Mouse (Mus musculus) embryonic facial prominence, embryonic 11.5 days (tissue): ENCODE results near the gene Mlxip. TPM values are rescaled to one million over a fixed set of nuclear protein-coding genes. Genes with fewer than 3 reads are reported as not detected.

ENCODE experiments used
- ATAC-seq: fragments of 200-750 bp; cut with Nextera tagmentation; replicated peaks from 2 replicates; pipeline ENCODE4 v1.8.0; 2017; ENCODE audit warnings: low read depth; ENCODE audit not compliant: insufficient number of reproducible peaks, low FRiP score, low TSS enrichment
- DNase-seq: peaks from one replicate; pipeline ENCODE4 v3.0.0-alpha.2; 2015; ENCODE audit warnings: low spot score
- H3K27ac ChIP-seq: fragments of 300-500 bp; sonication (generic); replicated peaks from 2 replicates; pipeline ENCODE4 v1.5.1; 2014; ENCODE audit warnings: mild to moderate bottlenecking, low read depth, low read length, control low read depth
- H3K27me3 ChIP-seq: fragments of 300-500 bp; sonication (generic); 2 replicates; pipeline ENCODE4 v1.6.1; 2014; ENCODE audit warnings: mild to moderate bottlenecking, low read length, moderate library complexity, mixed read lengths; ENCODE audit not compliant: control insufficient read depth, insufficient read depth
- H3K36me3 ChIP-seq: fragments of 300-500 bp; sonication (generic); replicated peaks from 2 replicates; pipeline ENCODE4 v1.6.1; 2014; ENCODE audit warnings: low read depth, mild to moderate bottlenecking, low read length, moderate library complexity, mixed read lengths; ENCODE audit not compliant: control insufficient read depth, insufficient read depth
- H3K4me1 ChIP-seq: fragments of 300-500 bp; sonication (generic); 2 replicates; pipeline ENCODE4 v1.6.1; 2014; ENCODE audit warnings: low read length, mixed read lengths; ENCODE audit not compliant: control insufficient read depth, insufficient read depth
- H3K4me2 ChIP-seq: fragments of 300-500 bp; sonication (generic); 2 replicates; pipeline ENCODE4 v1.6.1; 2014; ENCODE audit warnings: low read depth, mild to moderate bottlenecking, control low read depth, low read length, moderate library complexity
- H3K4me3 ChIP-seq: fragments of 300-500 bp; sonication (generic); 2 replicates; pipeline ENCODE4 v1.5.1; 2014; ENCODE audit warnings: low read depth, low read length, control low read depth
- H3K9ac ChIP-seq: fragments of 300-500 bp; sonication (generic); replicated peaks from 2 replicates; pipeline ENCODE4 v1.6.1; 2014; ENCODE audit warnings: mild to moderate bottlenecking, control low read depth, low read length
- H3K9me3 ChIP-seq: fragments of 300-500 bp; sonication (generic); replicated peaks from 2 replicates; pipeline ENCODE4 v1.6.1; 2016; ENCODE audit warnings: mild to moderate bottlenecking, low read length, inconsistent platforms, mixed read lengths; ENCODE audit not compliant: control insufficient read depth
- WGBS: fragments of 180-500 bp; shearing (Covaris S2); extraction: QIAGEN DNeasy Blood & Tissue Kit; methylation state at CpG from one replicate; pipeline ENCODE4 v1.1.7; 2014; 5-methylcytosine and 5-hydroxymethylcytosine counted together
- polyA plus RNA-seq: library from polyadenylated mRNA; unstranded; fragments of >200 nt; fragmentation: Nextera tagmentation; extraction: Ambion mirVana; gene quantifications from 2 replicates; pipeline ENCODE4 v1.2.1, GENCODE M21; 2014

Gene Mlxip
- polyA plus RNA-seq, 1 experiment from 2014 or later: 14.0 TPM

GRCm38 (mm10) chr5:123390536-123391441 lies 3.8 kb upstream of the Mlxip start:
- peak overlapping the region; percentile 27 for H3K4me3 ChIP-seq
- ATAC-seq (no peak), DNase-seq (no peak)
- H3K27ac ChIP-seq: no peak overlapping the region
- H3K9ac ChIP-seq: peak overlapping the region; percentile 46; the same call in 1 of the 2 replicates
- no peaks in the 10 kb centered on the region for H3K4me1 ChIP-seq
- 3% methylated on average over 16 of the region's 17 CpGs for WGBS
- H3K9me3 ChIP-seq: no peaks in the 10 kb centered on the region
- peak overlapping the region; percentile 36 for H3K4me2 ChIP-seq
- H3K27me3 ChIP-seq: no peaks in the 10 kb centered on the region
- no peaks in the 10 kb centered on the region for H3K36me3 ChIP-seq

GRCm38 (mm10) chr5:123391442-123391809 lies 3.2 kb upstream of the Mlxip start:
- no peak for ATAC-seq
- peak overlapping the region; percentile 27 for H3K4me3 ChIP-seq
- H3K36me3 ChIP-seq: no peaks in the 10 kb centered on the region
- H3K9me3 ChIP-seq: no peaks in the 10 kb centered on the region
- H3K9ac ChIP-seq: peak overlapping the region; percentile 46; the same call in 1 of the 2 replicates
- 5% methylated on average over 5 of the region's 5 CpGs for WGBS
- peak; percentile 76 for DNase-seq
- no peaks in the 10 kb centered on the region for H3K4me1 ChIP-seq
- no peaks in the 10 kb centered on the region for H3K27me3 ChIP-seq
- H3K27ac ChIP-seq: no peak overlapping the region
- peak overlapping the region; percentile 36 for H3K4me2 ChIP-seq

- Histone ChIP-seq H3K27ac (no peak overlapping the region), H3K4me1 (no peaks in the 10 kb centered on the region; the same call in 1 of the 2 replicates), H3K9ac (peak overlapping the region; percentile 51), H3K9me3 (no peaks in the 10 kb centered on the region), H3K27me3 (no peaks in the 10 kb centered on the region), H3K4me3 (peak overlapping the region; percentile 86), H3K36me3 (no peaks in the 10 kb centered on the region), H3K4me2 (peak overlapping the region; percentile 62)
- peak; percentile 1; the same call in 1 of the 2 replicates for ATAC-seq
- WGBS: 30% methylated on average over 5 of the region's 5 CpGs
- DNase-seq: no peak
Observed at GRCm38 (mm10) chr5:123393786-123394302, 754 bp upstream of the Mlxip start.

- no peaks in the 10 kb centered on the region; the same call in 1 of the 2 replicates for H3K4me1 ChIP-seq
- peak overlapping the region; percentile 86 for H3K4me3 ChIP-seq
- peak overlapping the region; percentile 78 for H3K4me2 ChIP-seq
- WGBS: under 1% methylated on average over 65 of the region's 65 CpGs
- peak overlapping the region; percentile 90 for H3K9ac ChIP-seq
- no peaks in the 10 kb centered on the region for H3K36me3 ChIP-seq
- ATAC-seq (peak; percentile 37), DNase-seq (no peak)
- peak overlapping the region; percentile 59; the same call in 1 of the 2 replicates for H3K27ac ChIP-seq
- H3K9me3 ChIP-seq: no peaks in the 10 kb centered on the region
- H3K27me3 ChIP-seq: no peaks in the 10 kb centered on the region
Observed at GRCm38 (mm10) chr5:123394957-123395881, 621 bp downstream of the Mlxip start.

- ATAC-seq (no peak), DNase-seq (no peak)
- H3K4me1 ChIP-seq: no peaks in the 10 kb centered on the region; the same call in 1 of the 2 replicates
- no peaks in the 10 kb centered on the region for H3K27me3 ChIP-seq
- H3K9me3 ChIP-seq: no peaks in the 10 kb centered on the region
- H3K36me3 ChIP-seq: no peaks in the 10 kb centered on the region
- H3K4me3 ChIP-seq: peak overlapping the region; percentile 16; the same call in 1 of the 2 replicates
- peak overlapping the region; percentile 32 for H3K4me2 ChIP-seq
- WGBS: 69% methylated on average over 8 of the region's 8 CpGs
- H3K27ac ChIP-seq: no peak overlapping the region
- H3K9ac ChIP-seq: no peak overlapping the region
Observed at GRCm38 (mm10) chr5:123396901-123397464, 2.4 kb downstream of the Mlxip start.

GRCm38 (mm10) chr5:123397786-123398185 lies 3.2 kb downstream of the Mlxip start:
- DNase-seq: no peak
- 71% methylated on average over 11 of the region's 11 CpGs for WGBS
- Histone ChIP-seq H3K4me1 (no peaks in the 10 kb centered on the region; the same call in 1 of the 2 replicates), H3K9ac (no peak overlapping the region; the same call in 1 of the 2 replicates), H3K4me2 (no peak overlapping the region), H3K9me3 (no peaks in the 10 kb centered on the region), H3K27ac (no peak overlapping the region), H3K36me3 (no peaks in the 10 kb centered on the region), H3K27me3 (no peaks in the 10 kb centered on the region), H3K4me3 (no peak overlapping the region)
- ATAC-seq: no peak

- no peak overlapping the region for H3K27ac ChIP-seq
- no peak overlapping the region for H3K4me3 ChIP-seq
- H3K4me2 ChIP-seq: no peak overlapping the region
- H3K9me3 ChIP-seq: no peaks in the 10 kb centered on the region
- ATAC-seq (no peak), DNase-seq (no peak)
- WGBS: 94% methylated on average over 4 of the region's 4 CpGs
- no peak overlapping the region for H3K9ac ChIP-seq
- no peaks in the 10 kb centered on the region; the same call in 1 of the 2 replicates for H3K4me1 ChIP-seq
- no peaks in the 10 kb centered on the region for H3K27me3 ChIP-seq
- no peaks in the 10 kb centered on the region for H3K36me3 ChIP-seq
Observed at GRCm38 (mm10) chr5:123398856-123399498, 4.4 kb downstream of the Mlxip start.
